8 mouse cellular contexts compared by ENCODE assay signal in the genomic region with DNA sequence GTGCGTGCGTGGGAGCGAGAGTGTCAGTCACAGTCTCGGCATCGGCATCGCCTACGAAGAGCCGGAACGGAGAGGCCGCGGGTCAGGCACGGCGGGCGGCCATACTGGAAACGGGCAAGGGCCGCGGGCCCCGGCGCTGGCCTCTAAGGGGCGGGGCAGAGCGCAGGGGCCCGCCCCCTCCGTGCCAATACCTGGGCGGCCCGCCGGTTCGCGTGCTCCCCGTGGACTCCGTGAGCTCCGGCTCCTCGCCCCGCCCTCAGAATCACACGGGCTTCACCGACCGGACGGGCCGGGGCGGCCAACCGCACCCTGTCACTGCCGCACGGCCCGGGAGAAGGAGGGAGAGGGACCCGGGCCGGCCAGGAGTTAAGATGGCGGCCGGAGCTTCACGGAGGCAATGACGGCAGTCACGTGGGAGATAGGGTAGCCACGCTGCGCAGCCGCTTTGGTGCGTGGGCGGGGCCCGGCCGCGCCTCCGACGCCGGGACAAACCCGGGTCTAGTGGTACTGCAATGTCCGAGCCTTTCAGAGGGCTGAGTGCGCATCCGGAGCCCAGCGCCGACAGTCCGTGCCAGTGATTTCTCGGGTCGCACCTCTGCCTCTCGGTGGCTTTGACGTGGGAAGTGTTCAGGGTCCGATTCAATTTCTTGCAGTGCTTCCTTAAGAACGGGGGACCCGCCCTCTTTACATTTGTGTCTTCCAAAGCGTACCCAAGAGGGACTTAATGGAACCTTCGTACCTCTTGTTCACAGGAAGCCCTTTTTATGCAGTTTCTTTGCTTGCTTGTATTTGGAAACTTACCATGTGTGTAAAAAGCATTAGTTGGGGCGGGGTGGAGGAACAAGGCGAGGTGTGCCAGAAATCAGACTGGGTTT. TPM values are rescaled to one million over a fixed set of nuclear protein-coding genes. Genes with fewer than 3 reads are reported as not detected.
DNase-seq lines count a peak whose midpoint lies in the region; ATAC-seq lines count a peak whose summit lies in the region.

No protein-coding gene starts in this region.

- H3K4me1 ChIP-seq in forebrain, embryonic 11.5 days (replicated peaks; ENCODE audit: control insufficient read depth, insufficient read depth, low read length): no peaks in the 10 kb centered on the region; the same call in 1 of the 2 replicates
- peaks cover 30% of the 10 kb centered on the region for H3K4me1 ChIP-seq in heart, embryonic 16.5 days (ENCODE audit: control insufficient read depth, insufficient read depth, low read length)
- H3K4me1 ChIP-seq in liver, embryonic 15.5 days (replicated peaks): peaks cover 81% of the 10 kb centered on the region
- peaks cover 18% of the 10 kb centered on the region; the same call in 1 of the 2 replicates for H3K4me1 ChIP-seq in neural tube, embryonic 12.5 days

- peak; percentile 77 to 84 for DNase-seq in CD8-positive naive resting alpha-beta T cell, adult 2 months (ENCODE audit: low read depth in 2 of 2, low spot score in 2 of 2)
- peak; percentile 78 for DNase-seq in c-Kit-positive CD71-negative TER-119-negative erythroid progenitor cells, embryonic 14.5 days (ENCODE audit: low read depth)
- DNase-seq in forebrain, embryonic 11.5 days (ENCODE audit: low spot score): peak; percentile 94
- DNase-seq in kidney, postnatal 36 days: peak; percentile 94 to 95
- peak; percentile 86 for DNase-seq in telencephalon, adult 2 months (ENCODE audit: low read depth, low spot score)

- H3K9me3 ChIP-seq in forebrain, embryonic 11.5 days (ENCODE audit: control insufficient read depth, low read length): no peaks in the 10 kb centered on the region
- no peaks in the 10 kb centered on the region for H3K9me3 ChIP-seq in heart, embryonic 16.5 days (replicated peaks; ENCODE audit: control insufficient read depth, low read length)
- no peaks in the 10 kb centered on the region for H3K9me3 ChIP-seq in liver, embryonic 15.5 days (replicated peaks)
- H3K9me3 ChIP-seq in neural tube, embryonic 12.5 days: no peaks in the 10 kb centered on the region

- peak overlapping the region; percentile 80 for H3K27ac ChIP-seq in forebrain, embryonic 11.5 days (ENCODE audit: low read depth, low read length)
- H3K27ac ChIP-seq in heart, embryonic 16.5 days (ENCODE audit: low read length): peak overlapping the region; percentile 86
- H3K27ac ChIP-seq in liver, embryonic 15.5 days (replicated peaks): peak overlapping the region; percentile 92
- H3K27ac ChIP-seq in neural tube, embryonic 12.5 days: peak overlapping the region; percentile 89

- peak overlapping the region; percentile 75 for H3K4me2 ChIP-seq in forebrain, embryonic 11.5 days (ENCODE audit: low read depth, low read length, severe bottlenecking)
- peak overlapping the region; percentile 80 for H3K4me2 ChIP-seq in heart, embryonic 16.5 days (ENCODE audit: low read depth, low read length)
- H3K4me2 ChIP-seq in liver, embryonic 15.5 days: peak overlapping the region; percentile 84
- H3K4me2 ChIP-seq in neural tube, embryonic 12.5 days (replicated peaks): peak overlapping the region; percentile 77

- H3K27me3 ChIP-seq in forebrain, embryonic 11.5 days (ENCODE audit: control insufficient read depth, insufficient read depth, low read length): no peaks in the 10 kb centered on the region
- H3K27me3 ChIP-seq in heart, embryonic 16.5 days (ENCODE audit: control insufficient read depth, insufficient read depth, low read length): no peaks in the 10 kb centered on the region
- no peaks in the 10 kb centered on the region for H3K27me3 ChIP-seq in liver, embryonic 15.5 days
- no peaks in the 10 kb centered on the region for H3K27me3 ChIP-seq in neural tube, embryonic 12.5 days (replicated peaks)

- under 1% methylated on average over 70 of the region's 79 CpGs for WGBS in forebrain, embryonic 11.5 days
- under 1% methylated on average over 72 of the region's 79 CpGs for WGBS in heart, embryonic 16.5 days
- WGBS in liver, embryonic 15.5 days (ENCODE audit: insufficient replicate concordance): under 1% methylated on average over 79 of the region's 79 CpGs
- WGBS in neural tube, embryonic 12.5 days: under 1% methylated on average over 79 of the region's 79 CpGs

- H3K9ac ChIP-seq in forebrain, embryonic 11.5 days (ENCODE audit: low read length): peak overlapping the region; percentile 97
- H3K9ac ChIP-seq in heart, embryonic 16.5 days (ENCODE audit: low read length): peak overlapping the region; percentile 99
- H3K9ac ChIP-seq in liver, embryonic 15.5 days: peak overlapping the region; percentile 100
- peak overlapping the region; percentile 98 for H3K9ac ChIP-seq in neural tube, embryonic 12.5 days

- no peaks in the 10 kb centered on the region for H3K36me3 ChIP-seq in forebrain, embryonic 11.5 days (ENCODE audit: control insufficient read depth, insufficient read depth, low read length)
- H3K36me3 ChIP-seq in heart, embryonic 16.5 days (ENCODE audit: control insufficient read depth, insufficient read depth): no peaks in the 10 kb centered on the region
- H3K36me3 ChIP-seq in liver, embryonic 15.5 days (replicated peaks): no peaks in the 10 kb centered on the region
- H3K36me3 ChIP-seq in neural tube, embryonic 12.5 days: no peaks in the 10 kb centered on the region

- ATAC-seq in forebrain, embryonic 11.5 days (replicated peaks; ENCODE audit: low FRiP score): peak; percentile 98
- ATAC-seq in heart, embryonic 16.5 days (replicated peaks; ENCODE audit: extremely low read depth, insufficient read depth, low FRiP score): peak; percentile 97
- ATAC-seq in liver, embryonic 15.5 days (ENCODE audit: insufficient read depth): peak; percentile 94
- peak; percentile 98 for ATAC-seq in neural tube, embryonic 12.5 days (ENCODE audit: low FRiP score, low read depth)

- peak overlapping the region; percentile 99 for H3K4me3 ChIP-seq in forebrain, embryonic 11.5 days (ENCODE audit: low read depth, low read length)
- H3K4me3 ChIP-seq in heart, embryonic 16.5 days (ENCODE audit: low read length): peak overlapping the region; percentile 83
- peak overlapping the region; percentile 96 for H3K4me3 ChIP-seq in liver, embryonic 15.5 days (replicated peaks)
- H3K4me3 ChIP-seq in neural tube, embryonic 12.5 days: peak overlapping the region; percentile 100

RNA-seq across cellular contexts. Expression of gene Tmem131, which starts 3.7 kb away (rescaled TPM):
- polyA plus RNA-seq in forebrain, embryonic 11.5 days (2014; fragmentation: Nextera tagmentation; extraction: Ambion mirVana): 21.2 and 23.3 TPM in 2 replicates
- polyA plus RNA-seq in heart, embryonic 16.5 days (2015; fragmentation: Nextera tagmentation; extraction: Ambion mirVana): 8.9 and 9.0 TPM in 2 replicates
- polyA plus RNA-seq in liver, embryonic 15.5 days (2015; fragmentation: Nextera tagmentation; extraction: Ambion mirVana): 8.0 and 8.6 TPM in 2 replicates
- 16.2 and 18.3 TPM in 2 replicates for polyA plus RNA-seq in neural tube, embryonic 12.5 days (2016; fragmentation: Nextera tagmentation; extraction: Ambion mirVana)

Comparison
In these comparisons a context has a peak if more than half of its experiments do, and no peak if none do; other contexts are left out.
1. Peak in every context shown above with its lines: DNase-seq, ATAC-seq, H3K4me3 ChIP-seq and H3K27ac ChIP-seq.